Mouse (Mus musculus): Measurements from ENCODE around the gene Calhm2.

Gene Calhm2

GRCm38 (mm10) chr19:47137771-47138421, at the start of gene Calhm2:
Gene Calhm2 (minus strand): TSS chr19:47138294.
- DNase-seq (ENCODE audit: low spot score in 2 of 2), result peak; percentile 59 to 60

- DNase-seq (ENCODE audit: low spot score in 2 of 2), result peak in 1 of 2 experiments; percentile 41
Observed at GRCm38 (mm10) chr19:47186514-47187275, 48.6 kb upstream of the Calhm2 start.

- no peak for DNase-seq (ENCODE audit: low spot score in 2 of 2)
Observed at GRCm38 (mm10) chr19:47184736-47185135, 46.6 kb upstream of the Calhm2 start.

- no peak for DNase-seq (ENCODE audit: low spot score in 2 of 2)
Observed at GRCm38 (mm10) chr19:47184221-47184620, 46.1 kb upstream of the Calhm2 start.

- no peak for DNase-seq (ENCODE audit: low spot score in 2 of 2)
Observed at GRCm38 (mm10) chr19:47180011-47180410, 41.9 kb upstream of the Calhm2 start.

- peak in 1 of 2 experiments; percentile 32 for DNase-seq (ENCODE audit: low spot score in 2 of 2)
Observed at GRCm38 (mm10) chr19:47179272-47179809, 41.2 kb upstream of the Calhm2 start.

GRCm38 (mm10) chr19:47178431-47179271, 40.6 kb upstream of the Calhm2 start, which contains the start of gene Neurl1a:
Gene Neurl1a (plus strand): TSS chr19:47178820.
- DNase-seq (ENCODE audit: low spot score in 2 of 2), result peak; percentile 47 to 63

- DNase-seq (ENCODE audit: low spot score in 2 of 2), result no peak
Observed at GRCm38 (mm10) chr19:47178001-47178400, 39.9 kb upstream of the Calhm2 start.

- DNase-seq (ENCODE audit: low spot score in 2 of 2), result no peak
Observed at GRCm38 (mm10) chr19:47176916-47177505, 38.9 kb upstream of the Calhm2 start.

GRCm38 (mm10) chr19:47175472-47175871, 37.4 kb upstream of the Calhm2 start:
- DNase-seq (ENCODE audit: low spot score in 2 of 2), result no peak

- DNase-seq (ENCODE audit: low spot score in 2 of 2), result no peak
Observed at GRCm38 (mm10) chr19:47174515-47174914, 36.4 kb upstream of the Calhm2 start.

- peak; percentile 74 to 82 for DNase-seq (ENCODE audit: low spot score in 2 of 2)
Observed at GRCm38 (mm10) chr19:47168793-47169412, 30.8 kb upstream of the Calhm2 start.

GRCm38 (mm10) chr19:47168223-47168622, 30.1 kb upstream of the Calhm2 start:
- no peak for DNase-seq (ENCODE audit: low spot score in 2 of 2)

- no peak for DNase-seq (ENCODE audit: low spot score in 2 of 2)
Observed at GRCm38 (mm10) chr19:47167617-47168214, 29.6 kb upstream of the Calhm2 start.

GRCm38 (mm10) chr19:47166758-47167157, 28.7 kb upstream of the Calhm2 start:
- no peak for DNase-seq (ENCODE audit: low spot score in 2 of 2)

GRCm38 (mm10) chr19:47163176-47163744, 25.2 kb upstream of the Calhm2 start:
- DNase-seq (ENCODE audit: low spot score in 2 of 2), result no peak

- DNase-seq (ENCODE audit: low spot score in 2 of 2), result no peak
Observed at GRCm38 (mm10) chr19:47161669-47162068, 23.6 kb upstream of the Calhm2 start.

- DNase-seq (ENCODE audit: low spot score in 2 of 2), result no peak
Observed at GRCm38 (mm10) chr19:47157664-47158063, 19.6 kb upstream of the Calhm2 start, which contains the start of gene Calhm3. Gene Calhm3 (minus strand): TSS chr19:47157764.

- no peak for DNase-seq (ENCODE audit: low spot score in 2 of 2)
Observed at GRCm38 (mm10) chr19:47153767-47154166, 15.7 kb upstream of the Calhm2 start.

- no peak for DNase-seq (ENCODE audit: low spot score in 2 of 2)
Observed at GRCm38 (mm10) chr19:47152062-47152369, 13.9 kb upstream of the Calhm2 start.
